27 mouse cellular contexts compared by ENCODE assay signal in the genomic region with DNA sequence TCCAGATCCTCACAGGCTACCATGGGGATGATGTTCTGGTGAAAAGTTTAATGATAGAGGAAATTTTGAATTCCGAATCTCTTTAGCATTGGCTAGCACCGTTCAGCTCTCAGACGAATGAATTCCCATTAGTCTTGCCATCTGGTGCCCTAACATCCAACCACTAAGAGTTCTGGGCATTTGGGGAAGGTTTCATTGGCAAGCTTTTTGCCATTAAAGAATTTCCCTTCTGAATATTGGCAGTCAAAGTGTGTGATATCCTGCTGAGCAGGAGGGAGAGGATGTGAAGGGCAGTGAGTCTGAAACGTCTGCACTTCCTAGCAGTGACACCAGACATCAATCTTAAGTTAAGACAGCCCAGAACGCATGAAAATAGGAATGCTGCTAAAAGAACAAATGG.
DNase-seq lines count a peak whose midpoint lies in the region; ATAC-seq and TF ChIP-seq lines count a peak whose summit lies in the region.
"Had no signal": no experiment of that assay in that cellular context is flagged by ENCODE, and none has a peak within 500 bp of the region (broad histone marks: within the 10 kb centered on the region; RNA-seq: fewer than 3 reads in every experiment).

No protein-coding gene starts in this region.

- intact Hi-C loops in heart, postnatal 25 days (cut with DNase I), result no loop called here

- H3K36me3 ChIP-seq in hindbrain, embryonic 15.5 days, result no peaks in the 10 kb centered on the region
- H3K36me3 ChIP-seq in hindbrain, embryonic 13.5 days, result no peaks in the 10 kb centered on the region
- H3K36me3 ChIP-seq in lung, embryonic 14.5 days (ENCODE audit: insufficient read depth), result no peaks in the 10 kb centered on the region
- H3K36me3 ChIP-seq: heart, embryonic 12.5 days; kidney, embryonic 15.5 days; midbrain, embryonic 12.5 days; neural tube, embryonic 13.5 days; stomach, embryonic 15.5 days had no signal

- H3K27me3 ChIP-seq in hindbrain, embryonic 15.5 days, result no peaks in the 10 kb centered on the region
- H3K27me3 ChIP-seq in hindbrain, embryonic 13.5 days, result no peaks in the 10 kb centered on the region
- H3K27me3 ChIP-seq in lung, embryonic 14.5 days (ENCODE audit: insufficient read depth, low read length), result no peaks in the 10 kb centered on the region
- H3K27me3 ChIP-seq: CH12.LX; heart, embryonic 12.5 days; kidney, embryonic 15.5 days; midbrain, embryonic 12.5 days; neural tube, embryonic 13.5 days; stomach, embryonic 15.5 days had no signal

- H3K27ac ChIP-seq in hindbrain, embryonic 15.5 days (replicated peaks), result no peak overlapping the region
- H3K27ac ChIP-seq in hindbrain, embryonic 13.5 days, result no peak overlapping the region
- H3K27ac ChIP-seq in lung, embryonic 14.5 days (ENCODE audit: low read depth), result no peak overlapping the region
- H3K27ac ChIP-seq: heart, adult 2 months; kidney, embryonic 15.5 days; left cerebral cortex, adult 2 months; liver, embryonic 14.5 days; midbrain, embryonic 12.5 days; neural tube, embryonic 13.5 days; stomach, embryonic 15.5 days had no signal

- H3K4me1 ChIP-seq in hindbrain, embryonic 15.5 days (replicated peaks), result no peaks in the 10 kb centered on the region
- H3K4me1 ChIP-seq in hindbrain, embryonic 13.5 days (replicated peaks), result no peaks in the 10 kb centered on the region
- no peaks in the 10 kb centered on the region for H3K4me1 ChIP-seq in lung, embryonic 14.5 days (ENCODE audit: insufficient read depth)
- H3K4me1 ChIP-seq: heart, embryonic 12.5 days; kidney, embryonic 15.5 days; midbrain, embryonic 12.5 days; neural tube, embryonic 13.5 days; stomach, embryonic 15.5 days had no signal

- H3K9ac ChIP-seq in hindbrain, embryonic 15.5 days, result no peak overlapping the region
- no peak overlapping the region for H3K9ac ChIP-seq in hindbrain, embryonic 13.5 days
- no peak overlapping the region for H3K9ac ChIP-seq in lung, embryonic 14.5 days
- H3K9ac ChIP-seq: heart, embryonic 12.5 days; kidney, embryonic 15.5 days; liver, embryonic 14.5 days; midbrain, embryonic 12.5 days; neural tube, embryonic 13.5 days; stomach, embryonic 15.5 days had no signal

- TF ChIP-seq CTCF in lung, embryonic 14.5 days (IDR thresholded peaks at IDR 0.05; ENCODE audit: low read depth), result no peak

- WGBS in hindbrain, embryonic 15.5 days, result 34% methylated on average over 5 of the region's 5 CpGs
- WGBS in hindbrain, embryonic 13.5 days, result 44% methylated on average over 5 of the region's 5 CpGs
- WGBS in lung, embryonic 14.5 days, result 47% methylated on average over 5 of the region's 5 CpGs

- no peak overlapping the region for H3K4me3 ChIP-seq in hindbrain, embryonic 15.5 days
- no peak overlapping the region for H3K4me3 ChIP-seq in hindbrain, embryonic 13.5 days
- no peak overlapping the region for H3K4me3 ChIP-seq in lung, embryonic 14.5 days (ENCODE audit: low read depth, low read length)
- H3K4me3 ChIP-seq: heart, adult 2 months; heart, embryonic 12.5 days; kidney, embryonic 15.5 days; left cerebral cortex, adult 2 months; midbrain, embryonic 12.5 days; neural tube, embryonic 13.5 days; stomach, embryonic 15.5 days had no signal

- 0 out of 2 replicates have a peak, but pooled peaks cover 2% of the 10 kb centered on the region for H3K9me3 ChIP-seq in hindbrain, embryonic 15.5 days
- no peaks in the 10 kb centered on the region for H3K9me3 ChIP-seq in hindbrain, embryonic 13.5 days
- no peaks in the 10 kb centered on the region for H3K9me3 ChIP-seq in lung, embryonic 14.5 days (ENCODE audit: low read depth, low read length)
- H3K9me3 ChIP-seq: heart, embryonic 12.5 days; kidney, embryonic 15.5 days; midbrain, embryonic 12.5 days; neural tube, embryonic 13.5 days; stomach, embryonic 15.5 days had no signal

- no peak for ATAC-seq in cerebellum, adult (ENCODE audit: insufficient number of reproducible peaks, low FRiP score, low TSS enrichment)
- 0 out of 2 replicates have a peak, but pooled peaks have one; percentile 48 for ATAC-seq in hindbrain, embryonic 15.5 days (ENCODE audit: low FRiP score, low read depth)
- ATAC-seq in hindbrain, embryonic 13.5 days (ENCODE audit: low FRiP score), result no peak
- ATAC-seq in lung, embryonic 14.5 days (ENCODE audit: insufficient read depth), result no peak
- ATAC-seq: inflammation-experienced regulatory T-cells, adult 6 months had no signal

- DNase-seq in cerebellum, postnatal 10 days, result peak; percentile 58 to 68
- peak; percentile 15 for DNase-seq in lung, embryonic 14.5 days
- no peak for DNase-seq in lung, postnatal 4 days
- DNase-seq in mesoderm, embryonic 11.5 days (ENCODE audit: low read depth, low spot score), result peak; percentile 35
- DNase-seq in heart, postnatal 25 days (ENCODE audit: low spot score), result no peak
- DNase-seq: adrenal gland, adult 8-10 months; cerebellum, adult 18-20 months; cerebellum, postnatal 36 days; heart, adult 2 months; kidney, adult 11 months; kidney, postnatal 25 days; liver; lung, adult 2 months; lung, postnatal 14 days; right cerebral cortex, postnatal 14 days had no signal

- H3K4me2 ChIP-seq in hindbrain, embryonic 15.5 days, result no peak overlapping the region
- H3K4me2 ChIP-seq in hindbrain, embryonic 13.5 days, result no peak overlapping the region
- H3K4me2 ChIP-seq in lung, embryonic 14.5 days, result no peak overlapping the region
- H3K4me2 ChIP-seq: heart, embryonic 12.5 days; kidney, embryonic 15.5 days; midbrain, embryonic 12.5 days; neural tube, embryonic 13.5 days; stomach, embryonic 15.5 days had no signal

Comparison
In these comparisons a context has a peak if more than half of its experiments do, and no peak if none do; other contexts are left out.
1. DNase-seq: peak in cerebellum, postnatal 10 days (2 of 2), lung, embryonic 14.5 days (single experiment) and mesoderm, embryonic 11.5 days (single experiment); none in lung, postnatal 4 days (0 of 2) and heart, postnatal 25 days (single experiment).